Mouse (Mus musculus): ENCODE data around the gene BC051019.

The BC051019 gene

GRCm38 (mm10) chr7:109708961-109709382 is 14.7 kb downstream of the BC051019 start:
- peak; percentile 77 to 84 for DNase-seq (ENCODE audit: low spot score in 2 of 2)

GRCm38 (mm10) chr7:109707023-109707785 is 16.4 kb downstream of the BC051019 start:
- peak in 1 of 2 experiments; percentile 42 for DNase-seq (ENCODE audit: low spot score in 2 of 2)

GRCm38 (mm10) chr7:109704461-109704860 is 19.2 kb downstream of the BC051019 start:
- DNase-seq (ENCODE audit: low spot score in 2 of 2) = no peak

GRCm38 (mm10) chr7:109704016-109704377 is 19.7 kb downstream of the BC051019 start:
- DNase-seq (ENCODE audit: low spot score in 2 of 2) = no peak

GRCm38 (mm10) chr7:109703190-109704015 is 20.2 kb downstream of the BC051019 start, which contains the start of the genes St5 and Akip1:
St5 (minus strand) TSS chr7:109703605.
Akip1 (plus strand) TSS chr7:109703690.
- DNase-seq (ENCODE audit: low spot score in 2 of 2) = peak; percentile 93 to 95

- DNase-seq (ENCODE audit: low spot score in 2 of 2) = no peak
These were observed 20.9 kb downstream of the BC051019 start for GRCm38 (mm10) chr7:109702721-109703120.

GRCm38 (mm10) chr7:109700213-109700612 is 23.4 kb downstream of the BC051019 start:
- no peak for DNase-seq (ENCODE audit: low spot score in 2 of 2)

GRCm38 (mm10) chr7:109695339-109695726 is 28.3 kb downstream of the BC051019 start:
- no peak for DNase-seq (ENCODE audit: low spot score in 2 of 2)

GRCm38 (mm10) chr7:109694576-109695338 is 28.9 kb downstream of the BC051019 start:
- no peak for DNase-seq (ENCODE audit: low spot score in 2 of 2)

- DNase-seq (ENCODE audit: low spot score in 2 of 2) = no peak
These were observed 32.7 kb downstream of the BC051019 start for GRCm38 (mm10) chr7:109690961-109691360.

GRCm38 (mm10) chr7:109690101-109690500 is 33.5 kb downstream of the BC051019 start:
- no peak for DNase-seq (ENCODE audit: low spot score in 2 of 2)

GRCm38 (mm10) chr7:109686585-109687128 is 37.0 kb downstream of the BC051019 start:
- no peak for DNase-seq (ENCODE audit: low spot score in 2 of 2)

- no peak for DNase-seq (ENCODE audit: low spot score in 2 of 2)
These were observed 42.8 kb downstream of the BC051019 start for GRCm38 (mm10) chr7:109680879-109681278.

- no peak for DNase-seq (ENCODE audit: low spot score in 2 of 2)
These were observed 43.4 kb downstream of the BC051019 start for GRCm38 (mm10) chr7:109680284-109680683.

GRCm38 (mm10) chr7:109674944-109675628 is 48.6 kb downstream of the BC051019 start:
- DNase-seq (ENCODE audit: low spot score in 2 of 2) = no peak

GRCm38 (mm10) chr7:109671581-109672471 is 51.8 kb downstream of the BC051019 start:
- peak; percentile 87 for DNase-seq (ENCODE audit: low spot score in 2 of 2)

GRCm38 (mm10) chr7:109669426-109670170 is 54.1 kb downstream of the BC051019 start:
- DNase-seq (ENCODE audit: low spot score in 2 of 2) = no peak

GRCm38 (mm10) chr7:109666664-109667063 is 57.0 kb downstream of the BC051019 start:
- no peak for DNase-seq (ENCODE audit: low spot score in 2 of 2)

GRCm38 (mm10) chr7:109662626-109663025 is 61.0 kb downstream of the BC051019 start:
- DNase-seq (ENCODE audit: low spot score in 2 of 2) = no peak
